Mouse (Mus musculus): ENCODE measurements around the gene Sh3pxd2b.

DNA sequence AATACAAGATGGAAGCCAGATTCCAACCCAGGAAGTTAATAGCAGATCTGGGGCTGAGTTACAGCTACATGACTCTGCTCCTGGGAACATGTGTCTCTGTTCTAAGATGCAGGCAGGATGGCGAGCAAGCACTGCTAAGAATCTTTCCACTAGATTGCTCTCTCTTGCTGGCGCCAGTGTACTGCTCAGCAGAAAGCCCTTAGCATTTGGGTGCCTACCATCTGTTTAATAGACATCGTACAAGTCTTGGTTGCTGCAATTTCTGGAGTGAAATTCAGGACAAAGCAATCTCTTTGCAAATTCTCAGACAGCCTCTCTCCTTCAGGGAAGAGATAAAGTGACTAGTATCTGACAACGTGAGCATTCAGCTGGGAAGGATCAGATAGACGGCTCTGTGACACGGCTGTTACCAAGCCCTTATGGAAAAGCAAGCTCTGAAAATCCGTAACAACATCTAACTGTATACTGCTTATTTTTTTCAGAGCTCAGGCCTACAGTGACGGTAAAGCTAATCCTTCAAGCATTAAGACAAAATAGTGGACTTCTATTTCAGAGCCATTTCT lies 105.8 kb downstream of the Sh3pxd2b start:
- TF ChIP-seq CTCF (IDR thresholded peaks at IDR 0.05; ENCODE audit: control insufficient read depth, insufficient read depth, insufficient read length) (no peak), USF1 (IDR thresholded peaks at IDR 0.05; ENCODE audit: low read depth) (no peak)

Data from C2C12 (cell line).